In the genomic region with DNA sequence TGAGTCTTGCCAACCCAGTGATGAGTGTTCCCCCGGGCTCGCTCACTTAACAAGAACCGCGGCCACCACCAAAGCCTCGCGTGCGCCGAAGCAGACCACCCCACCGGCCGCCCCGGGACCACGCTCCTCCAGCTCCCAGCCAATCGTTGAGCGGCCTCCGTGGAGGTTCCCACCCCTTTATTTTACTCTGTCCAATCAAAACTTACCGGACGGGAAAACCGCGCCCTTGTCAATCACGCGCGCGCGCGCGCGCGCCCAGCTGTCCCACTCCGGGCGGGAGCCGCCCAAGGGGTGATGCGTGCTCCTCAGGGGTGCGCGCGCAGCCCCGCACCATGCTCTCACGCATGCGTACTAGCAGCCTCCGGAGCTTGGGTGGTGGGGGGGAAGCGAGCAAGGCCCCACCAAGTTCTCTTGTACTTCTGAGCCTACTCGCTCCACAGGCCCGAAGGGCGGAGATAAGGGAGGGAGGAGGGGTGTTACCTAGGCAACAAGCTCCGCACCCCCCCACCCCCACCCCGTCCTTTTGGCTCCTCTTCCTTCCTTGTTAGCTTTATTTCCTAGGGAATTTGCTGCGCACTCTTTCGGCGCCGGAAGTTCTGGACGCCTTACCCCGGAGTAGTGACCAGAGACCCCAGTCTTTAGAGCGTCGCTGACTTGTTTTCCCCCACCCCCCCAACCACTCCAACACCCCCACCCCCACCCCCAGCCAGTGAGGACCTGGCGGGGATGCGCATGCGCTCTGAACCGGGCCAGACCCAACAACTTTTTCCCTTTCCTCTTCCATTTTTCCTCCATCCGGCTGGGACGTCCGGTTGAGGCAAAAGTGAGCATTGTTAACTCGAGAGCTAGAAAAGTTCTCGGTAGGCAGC, we compare ENCODE assay signal across 1 mouse cellular context.
A peak's percentile ranks its signal among the peaks of the same experiment; 100 is the strongest.
TF ChIP-seq lines count a peak whose summit lies in the region.

Gene Mapk7 (minus strand): TSS at position 278 of the 869 bp plus-strand sequence.

TF ChIP-seq in CH12.LX, 34 proteins besides CTCF, POLR2A, EP300 and RAD21 (continued from another document):
- peak; percentile 96 for TF ChIP-seq E2F4 (IDR thresholded peaks at IDR 0.05; ENCODE audit: insufficient replicate concordance, low read depth, low read length)
- no peak for TF ChIP-seq RCOR1 (conservative IDR thresholded peaks at IDR 0.05; ENCODE audit: low read depth, low read length)
- TF ChIP-seq SIN3A (IDR thresholded peaks at IDR 0.05; ENCODE audit: low read length): peak; percentile 86
- peak; percentile 61; the same call in 1 of the 2 replicates for TF ChIP-seq HCFC1 (IDR thresholded peaks at IDR 0.05; ENCODE audit: low read depth, low read length)
- peak; percentile 97 for TF ChIP-seq MAZ (IDR thresholded peaks at IDR 0.05; ENCODE audit: low read depth, low read length)
- no peak for TF ChIP-seq SMC3 (IDR thresholded peaks at IDR 0.05; ENCODE audit: low read depth, low read length)
- TF ChIP-seq NELFE (IDR thresholded peaks at IDR 0.05; ENCODE audit: low read depth, low read length): peak; percentile 62
- no peak for TF ChIP-seq ZC3H11A (IDR thresholded peaks at IDR 0.05; ENCODE audit: low read depth, low read length)
- peak; percentile 87 for TF ChIP-seq MXI1 (IDR thresholded peaks at IDR 0.05; ENCODE audit: low read depth, low read length)
- TF ChIP-seq ELF1 (IDR thresholded peaks at IDR 0.05; ENCODE audit: low read depth, low read length): peak; percentile 82
- peak; percentile 93 for TF ChIP-seq NRF1 (IDR thresholded peaks at IDR 0.05; ENCODE audit: low read depth, low read length)
- peak; percentile 92 for TF ChIP-seq CHD2 (IDR thresholded peaks at IDR 0.05; ENCODE audit: low read length)
- peak; percentile 48; the same call in 1 of the 2 replicates for TF ChIP-seq TCF12 (IDR thresholded peaks at IDR 0.05; ENCODE audit: low read depth, low read length)
- TF ChIP-seq MAFK (IDR thresholded peaks at IDR 0.05; ENCODE audit: insufficient replicate concordance, low read length): no peak
- TF ChIP-seq ETS1 (conservative IDR thresholded peaks at IDR 0.05; ENCODE audit: low read depth, low read length): no peak
- no peak for TF ChIP-seq POLR2AphosphoS2 (IDR thresholded peaks at IDR 0.05; ENCODE audit: low read depth, low read length)
- peak; percentile 84; the same call in 1 of the 2 replicates for TF ChIP-seq MYC (IDR thresholded peaks at IDR 0.05; ENCODE audit: low read depth, low read length)
- peak; percentile 72 for TF ChIP-seq MAX (IDR thresholded peaks at IDR 0.05; ENCODE audit: low read length)
